Mouse (Mus musculus) retina, postnatal 1 day (tissue): ENCODE measurements at regions not wholly inside any gene's neighbourhood (a gene's known extent, or its start where the extent isn't known, plus 50 kb on each side); places are given as distances from the start of the nearest gene placed in this dataset.

Source experiments
- DNase-seq: peaks from one replicate; pipeline ENCODE4 v3.0.0-alpha.2; 2012

DNA sequence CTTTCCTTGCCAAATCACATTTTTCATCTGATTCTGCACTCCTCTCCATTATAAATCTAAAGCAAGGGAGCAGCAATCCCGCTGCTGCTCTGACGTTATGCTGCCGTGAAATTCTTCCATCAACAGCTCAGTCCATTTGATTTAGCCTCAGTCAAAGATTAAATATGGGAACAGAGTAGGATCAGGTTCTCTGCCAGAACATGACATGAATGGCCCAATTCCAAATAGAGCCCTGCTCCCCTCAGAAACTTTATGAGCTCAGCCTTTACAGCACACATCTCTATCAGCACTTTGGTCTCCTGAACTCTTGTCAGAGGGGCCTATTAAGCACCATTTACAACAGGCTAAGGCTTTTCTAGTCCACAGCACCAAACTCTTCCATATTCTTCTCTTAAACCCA, 332.3 kb downstream of the Prr30 start:
- DNase-seq, result no peak

GRCm38 (mm10) chr14:100864792-100865191, 335.3 kb downstream of the Prr30 start:
- no peak for DNase-seq

GRCm38 (mm10) chr14:100864164-100864563, 336.0 kb downstream of the Prr30 start:
- no peak for DNase-seq

GRCm38 (mm10) chr14:100842828-100843227, 357.3 kb downstream of the Prr30 start:
- no peak for DNase-seq
